Mouse (Mus musculus) megakaryocyte, embryonic 14.5 days (primary cell): Measurements from ENCODE around the gene Vezt.

Experiments used
- FLI1 ChIP-seq: IDR thresholded peaks from 2 replicates; pipeline ENCODE4 v1.6.1; 2012; ENCODE audit warnings: low read length, inconsistent platforms, mixed read lengths
- GATA1 ChIP-seq: IDR thresholded peaks from 3 replicates; pipeline ENCODE4 v1.6.1; 2012; ENCODE audit warnings: mixed read lengths, low read length, inconsistent platforms, borderline replicate concordance

GRCm38 (mm10) chr10:93939676-93940075 is 95.9 kb downstream of the Vezt start:
- TF ChIP-seq GATA1: no peak
- no peak for TF ChIP-seq FLI1
